Mouse (Mus musculus) 3T3-L1 (cell line): ENCODE data around the gene Pld4.

Experiments
- DNase-seq: peaks from one replicate; pipeline ENCODE4 v3.0.0-alpha.2; 2015; ENCODE audit warnings: low read depth, low spot score

Gene Pld4

GRCm38 (mm10) chr12:112760154-112760926 is at the start of gene Pld4:
TSS of gene Pld4 (plus strand) at chr12:112760655.
- DNase-seq: no peak

DNA sequence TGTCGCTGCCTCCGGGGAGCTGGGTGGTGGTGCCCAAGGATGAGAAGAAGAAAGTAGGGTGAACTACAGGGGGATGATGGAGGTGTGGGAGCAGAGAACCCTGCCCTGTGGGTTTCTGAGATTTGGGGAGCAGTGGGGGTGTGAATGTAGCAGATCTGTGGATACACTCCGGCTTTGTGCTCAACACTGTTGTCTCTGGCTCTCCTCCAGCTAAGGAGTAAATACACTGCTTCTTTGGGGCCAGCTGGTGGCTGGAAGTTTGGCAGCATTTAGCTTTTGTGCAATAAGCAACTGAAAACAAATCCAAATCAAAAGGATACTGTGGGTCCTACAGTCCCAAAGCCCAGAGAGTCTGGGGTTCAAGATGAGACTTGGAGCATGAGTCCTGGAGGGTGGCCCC is 46.5 kb upstream of the Pld4 start:
- peak; percentile 69 for DNase-seq

GRCm38 (mm10) chr12:112717140-112717539 is 43.3 kb upstream of the Pld4 start:
- peak; percentile 72 for DNase-seq

GRCm38 (mm10) chr12:112718995-112719394 is 41.5 kb upstream of the Pld4 start:
- no peak for DNase-seq

- DNase-seq: no peak
These were observed 40.2 kb upstream of the Pld4 start, which contains the start of gene Cep170b for GRCm38 (mm10) chr12:112720216-112720615. TSS of gene Cep170b (plus strand) at chr12:112720455.

GRCm38 (mm10) chr12:112720890-112721423 is 39.5 kb upstream of the Pld4 start:
- DNase-seq: no peak

DNA sequence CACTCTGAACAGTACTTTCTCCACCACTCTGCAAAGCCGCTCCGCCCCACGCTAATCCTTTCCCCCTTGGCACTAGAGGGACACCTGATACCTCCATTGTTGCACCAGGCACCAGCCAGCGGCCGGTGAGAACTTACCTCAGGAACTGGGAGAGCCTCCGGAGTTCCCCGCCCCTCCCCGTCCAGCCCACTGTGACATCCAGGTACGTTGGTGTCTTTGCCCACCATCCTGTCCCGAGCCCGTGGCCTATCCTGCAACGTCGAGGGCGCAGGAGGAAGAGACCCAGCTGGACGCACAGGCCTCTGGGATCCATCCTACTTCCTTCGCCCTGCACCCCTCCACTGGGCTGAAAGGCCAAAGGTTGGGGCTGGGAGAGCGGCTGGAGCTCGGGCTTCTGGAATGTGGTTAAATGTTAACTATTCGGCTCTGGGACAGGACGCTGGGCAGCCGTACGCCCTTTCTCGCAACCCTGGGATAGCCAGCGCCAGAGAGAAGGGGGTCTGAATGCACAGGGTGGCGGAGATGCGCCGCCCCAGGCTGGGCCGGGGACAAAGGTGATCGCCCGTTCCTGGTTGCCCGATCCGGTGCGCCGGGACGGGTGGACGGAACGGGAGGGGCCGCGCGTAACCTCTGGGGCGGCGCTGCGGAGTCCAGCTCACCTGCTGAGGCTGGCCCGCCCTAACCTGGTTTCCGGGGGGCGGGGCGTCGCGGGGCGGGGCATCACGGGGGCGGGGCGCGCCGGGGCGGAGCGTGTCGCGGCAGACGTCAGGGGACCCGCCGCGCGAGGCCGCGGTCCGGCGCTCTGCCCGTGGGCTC is 38.8 kb upstream of the Pld4 start:
- DNase-seq: no peak

- DNase-seq: peak; percentile 63
These were observed 38.0 kb upstream of the Pld4 start for GRCm38 (mm10) chr12:112722240-112723027.

GRCm38 (mm10) chr12:112723028-112723330 is 37.5 kb upstream of the Pld4 start:
- DNase-seq: peak; percentile 42

DNA sequence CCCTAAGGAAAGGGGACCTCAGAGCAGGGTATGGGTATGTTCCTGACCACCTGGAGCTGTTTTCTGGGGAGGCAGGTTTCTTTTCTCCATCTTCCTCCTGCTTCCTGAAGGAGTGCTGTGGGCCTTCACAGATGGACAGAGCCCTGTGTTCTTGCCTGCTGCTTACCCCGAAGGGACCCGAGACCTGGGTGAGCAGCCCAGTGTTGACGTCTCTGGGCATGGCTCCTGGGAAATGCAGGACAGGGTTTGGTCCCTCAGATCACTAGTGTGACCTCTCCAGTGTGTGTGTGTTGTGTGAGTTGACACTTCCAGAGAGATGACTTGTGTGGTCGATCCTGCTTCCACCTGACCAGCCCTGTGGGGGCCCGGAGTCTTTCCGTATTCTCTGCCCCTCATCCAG is 37.0 kb upstream of the Pld4 start:
- no peak for DNase-seq

DNA sequence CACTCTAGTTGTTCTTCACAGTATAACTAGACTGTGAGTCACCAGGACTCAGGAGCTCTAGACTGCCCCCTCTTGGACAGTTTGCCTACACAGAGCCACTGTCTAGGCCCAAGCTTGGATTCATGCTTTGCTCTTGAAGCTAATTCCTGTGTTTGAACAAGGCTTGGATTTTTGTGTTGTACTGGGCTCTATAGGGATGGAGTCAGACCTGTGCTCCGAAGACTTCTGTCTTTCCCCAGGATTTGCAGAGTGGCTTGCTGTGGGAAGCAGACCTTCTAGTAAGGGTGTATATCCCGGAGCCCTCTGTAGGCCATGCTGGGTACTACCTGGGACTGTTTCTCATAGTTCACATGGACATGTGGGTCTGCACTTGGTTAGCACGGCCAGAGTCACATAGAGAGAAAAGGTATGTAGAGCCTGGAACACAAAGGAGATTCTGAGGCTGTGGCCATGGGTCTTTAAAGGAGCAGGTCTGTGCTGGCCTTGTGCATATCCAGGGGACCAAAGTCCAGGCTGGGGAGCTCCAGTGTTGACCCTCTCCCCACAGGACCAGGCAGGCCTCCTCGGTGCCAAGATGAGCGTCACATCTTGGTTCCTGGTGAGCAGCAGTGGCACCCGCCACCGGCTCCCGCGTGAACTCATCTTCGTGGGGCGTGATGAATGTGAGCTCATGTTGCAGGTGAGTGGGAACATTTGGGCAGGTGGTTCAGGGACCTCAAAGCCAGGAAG is 36.2 kb upstream of the Pld4 start:
- peak; percentile 89 for DNase-seq

DNA sequence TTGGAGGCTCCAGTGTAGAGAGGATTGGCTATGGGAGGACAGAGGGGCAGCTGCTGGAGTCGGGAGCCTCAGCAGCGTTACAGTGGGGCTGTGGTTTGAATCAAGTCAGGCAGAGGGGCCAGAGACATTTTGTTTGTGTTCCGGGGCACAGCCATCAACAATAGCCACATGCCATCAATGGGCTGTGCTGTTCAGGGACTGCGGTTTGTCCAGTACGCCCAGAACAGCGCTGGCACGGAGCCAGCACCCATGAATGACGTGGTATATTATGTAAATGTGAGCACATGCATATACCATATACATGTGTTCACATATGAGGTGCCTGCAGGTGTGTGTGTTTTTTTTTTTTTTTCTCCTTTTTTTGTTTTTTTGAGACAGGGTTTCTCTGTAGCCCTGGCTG is 32.7 kb upstream of the Pld4 start:
- DNase-seq: no peak

- DNase-seq: no peak
These were observed 29.6 kb upstream of the Pld4 start for GRCm38 (mm10) chr12:112730808-112731207.

- no peak for DNase-seq
These were observed 27.9 kb upstream of the Pld4 start for GRCm38 (mm10) chr12:112732591-112732990.

DNA sequence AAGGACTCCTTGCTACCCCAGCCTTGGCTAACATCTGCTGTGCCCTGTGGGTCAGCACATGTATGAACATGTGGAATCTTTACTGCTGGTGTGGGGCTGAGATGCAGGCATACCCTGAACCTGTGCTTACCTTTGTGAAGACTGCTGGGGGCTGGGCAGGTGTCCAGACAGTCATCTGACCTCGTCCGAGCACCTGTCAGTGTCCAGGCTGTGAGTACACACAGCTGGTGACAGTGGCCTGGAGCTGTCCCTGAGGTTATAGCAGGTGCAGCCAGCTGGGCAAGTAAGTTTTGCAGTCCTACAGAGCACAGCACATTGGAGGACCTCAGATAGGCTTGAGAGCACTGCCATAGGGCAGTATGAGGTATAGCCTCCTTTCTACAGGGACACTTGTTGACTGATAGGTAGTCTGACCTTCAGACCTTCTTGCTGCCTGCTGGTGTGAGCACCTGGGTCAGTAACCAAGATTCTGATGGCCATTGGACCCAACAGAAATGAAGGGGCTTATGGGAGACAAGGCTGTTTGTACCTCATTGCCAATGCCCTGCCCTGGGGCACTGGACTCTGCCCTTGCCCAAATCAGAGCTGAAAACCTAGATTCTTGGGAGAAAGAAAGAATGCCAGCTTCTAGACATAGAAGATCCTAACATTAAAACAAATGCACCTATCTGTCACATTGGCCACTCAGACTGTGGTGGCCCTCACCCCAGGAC is 26.2 kb upstream of the Pld4 start:
- DNase-seq: no peak

DNA sequence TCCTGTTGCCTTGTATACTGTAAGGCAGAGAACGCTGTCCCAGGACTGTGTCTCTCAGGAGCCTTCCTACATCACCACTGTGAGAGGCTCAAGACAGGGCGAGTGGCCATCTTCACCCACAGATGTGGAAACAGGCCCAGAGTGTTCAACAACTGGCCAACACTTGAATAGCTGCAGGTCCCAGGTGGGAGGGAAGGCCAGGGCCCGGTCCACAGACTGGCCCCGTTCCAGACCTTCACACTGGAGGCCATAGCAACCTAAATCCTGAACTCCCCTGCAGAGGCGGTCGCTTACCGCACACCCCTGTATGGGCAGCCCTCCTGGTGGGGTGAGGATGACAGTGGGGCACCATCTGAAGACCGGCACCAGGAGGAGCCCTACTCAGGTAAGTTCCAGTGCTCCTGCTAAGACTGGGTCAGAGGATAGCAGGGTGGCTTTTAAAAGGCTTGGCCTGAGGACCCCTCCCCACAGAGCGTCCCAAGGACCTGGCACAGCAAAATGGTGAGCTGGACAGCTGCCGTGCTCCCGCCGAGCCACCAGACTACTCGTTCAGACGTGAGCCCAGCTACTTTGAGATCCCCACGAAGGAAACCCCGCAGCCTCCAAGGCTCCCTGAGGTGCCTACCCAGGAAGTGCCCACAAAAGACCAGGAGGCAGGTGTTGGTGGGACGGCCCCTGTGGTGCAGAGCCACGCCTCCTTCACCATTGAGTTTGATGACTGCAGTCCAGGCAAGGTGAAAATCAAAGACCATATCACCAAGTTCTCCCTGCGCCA is 25.4 kb upstream of the Pld4 start:
- no peak for DNase-seq

DNA sequence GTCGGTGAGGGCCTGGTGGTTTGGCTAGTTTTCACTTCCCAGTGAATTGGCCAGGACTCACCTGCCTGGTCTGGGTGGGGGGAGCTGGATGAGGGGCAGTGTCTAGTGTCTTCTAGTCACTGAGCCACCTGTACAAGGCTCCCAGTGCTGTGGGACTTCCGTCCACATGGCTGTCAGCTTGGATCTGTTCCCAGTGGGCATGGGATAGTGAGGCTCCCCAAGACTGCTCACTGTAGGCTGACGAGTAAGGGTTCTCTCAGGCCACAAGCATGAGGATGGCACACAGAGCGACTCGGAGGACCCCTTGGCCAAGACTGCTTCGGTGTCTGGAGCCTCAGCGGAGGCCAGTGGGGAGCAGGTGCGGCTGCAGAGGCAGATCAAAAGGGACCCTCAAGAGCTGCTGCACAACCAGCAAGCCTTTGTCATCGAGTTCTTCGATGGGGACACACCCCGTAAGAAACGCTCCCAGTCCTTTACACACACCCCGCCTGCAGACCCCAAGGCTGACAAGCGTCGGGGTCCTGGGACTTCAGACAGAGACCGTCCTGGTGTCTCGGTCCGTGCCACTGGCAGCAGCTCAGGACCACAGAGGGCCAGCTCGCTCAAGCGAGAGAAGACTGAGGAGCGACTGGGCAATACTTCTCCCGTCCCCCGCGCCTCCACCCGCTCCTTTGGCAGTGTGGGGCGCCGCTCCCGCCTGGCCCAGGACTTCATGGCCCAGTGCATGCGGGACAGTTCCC is 24.4 kb upstream of the Pld4 start:
- no peak for DNase-seq

GRCm38 (mm10) chr12:112736636-112736925 is 23.9 kb upstream of the Pld4 start:
- no peak for DNase-seq

DNA sequence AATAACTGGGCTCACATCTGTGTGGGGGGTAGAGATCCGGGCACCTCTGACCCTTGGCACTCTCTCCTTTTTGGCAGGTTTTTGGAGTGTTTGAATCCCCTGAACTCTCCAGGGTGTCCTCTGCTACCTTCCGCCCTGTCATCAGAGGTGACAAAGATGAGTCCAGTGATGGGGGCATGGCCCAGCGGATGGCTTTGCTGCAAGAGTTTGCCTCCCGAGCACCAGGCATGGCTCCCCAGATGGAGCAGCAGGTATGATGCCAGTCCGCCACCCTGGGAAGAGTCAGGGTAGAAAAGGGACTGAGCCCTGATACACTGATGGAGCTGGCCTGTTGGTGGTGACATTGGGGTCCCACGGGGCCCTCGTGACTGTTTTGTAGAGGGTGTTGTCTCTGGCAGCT is 23.4 kb upstream of the Pld4 start:
- DNase-seq: no peak
